Mouse (Mus musculus) neutrophil, adult 65 days (primary cell): Measurements from ENCODE around the gene Olfr1012. TPM values are rescaled to one million over a fixed set of nuclear protein-coding genes. Genes with fewer than 3 reads are reported as not detected.

Source experiments
- total RNA-seq: library from RNA; stranded (reverse); gene quantifications from 2 replicates; pipeline ENCODE4 v1.2.4, GENCODE M21; 2023

The Olfr1012 gene
- not detected in 2 replicates for total RNA-seq

DNA sequence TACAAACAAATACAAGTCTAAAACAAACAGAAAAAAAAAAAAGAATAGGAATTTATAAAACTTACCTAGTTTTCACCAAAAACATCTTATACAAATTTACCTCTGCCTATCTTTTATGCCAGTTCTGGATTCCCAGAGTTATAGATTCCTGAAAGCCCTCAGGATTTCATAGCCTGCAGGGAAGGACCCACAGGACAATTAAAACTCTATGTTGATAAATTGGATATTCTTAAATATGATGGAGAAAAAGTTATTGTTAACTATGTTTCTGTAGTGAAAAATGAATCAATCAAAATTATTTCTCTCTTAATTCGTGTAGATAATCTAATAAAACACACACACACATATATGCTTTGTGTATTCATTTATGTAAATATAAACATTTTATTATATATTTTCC lies at the start of gene Olfr1012:
Olfr1012 (minus strand) TSS at position 101 of the 400 bp plus-strand sequence.

DNA sequence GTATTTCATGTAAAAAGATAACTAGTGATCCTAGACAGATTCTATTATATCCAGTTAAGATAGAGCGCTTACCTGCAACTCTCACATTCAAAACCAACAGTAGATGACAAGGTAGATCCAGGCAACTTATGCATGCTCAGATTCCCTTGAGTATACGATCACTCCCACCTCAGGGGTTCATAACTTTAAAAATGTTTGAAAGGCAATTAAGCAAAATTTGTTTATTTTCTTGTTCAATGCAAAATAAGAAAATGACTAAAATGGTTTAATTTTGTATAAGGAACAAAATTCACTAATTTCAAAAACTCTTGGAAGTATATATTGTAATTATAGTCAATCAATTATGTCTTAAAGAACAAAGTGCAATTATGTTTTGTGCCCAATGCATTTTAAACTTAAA lies 39.9 kb upstream of the Olfr1012 start, which contains the start of gene Olfr1016:
Olfr1016 (minus strand) TSS at position 101 of the 400 bp plus-strand sequence.

DNA sequence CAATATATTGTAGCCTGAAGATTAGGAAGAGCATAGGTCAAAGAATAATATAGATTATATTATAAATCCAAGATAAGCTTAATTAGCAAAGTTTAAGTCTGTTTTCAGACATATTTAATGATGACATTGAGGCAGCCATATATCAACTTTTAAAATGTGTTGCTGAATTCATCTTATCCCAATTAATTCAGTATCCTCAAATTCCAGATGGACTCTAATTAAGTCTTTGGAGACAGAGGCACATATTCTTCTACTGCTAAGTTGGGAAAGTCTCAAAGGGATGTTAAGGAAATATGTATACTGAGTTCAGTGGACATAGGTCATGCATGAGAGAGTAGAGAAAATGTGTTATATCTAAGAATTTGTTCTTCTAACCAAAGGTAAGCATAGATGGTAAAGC lies 19.2 kb upstream of the Olfr1012 start, which contains the start of gene Olfr1015:
Olfr1015 (plus strand) TSS at position 301 of the 400 bp plus-strand sequence.

DNA sequence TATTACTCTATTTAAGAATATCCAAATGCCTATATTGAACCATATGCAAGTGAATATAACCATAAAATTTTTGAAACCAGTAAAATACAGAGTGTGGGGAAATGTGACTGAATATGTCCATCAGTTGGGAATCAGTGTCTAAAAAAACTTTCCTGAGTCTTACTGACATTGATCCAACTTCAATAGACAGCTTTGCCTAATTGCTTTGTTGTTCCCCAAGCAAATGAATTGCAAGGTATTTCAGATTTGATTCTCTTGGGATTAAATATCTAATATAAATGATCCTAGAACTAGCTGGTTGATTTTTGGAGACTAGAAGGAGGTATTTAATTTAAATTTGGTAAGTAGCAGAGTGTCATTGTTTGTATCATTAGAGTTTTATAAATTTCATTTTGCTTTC lies 9.8 kb upstream of the Olfr1012 start, which contains the start of gene Olfr1014:
Olfr1014 (plus strand) TSS at position 301 of the 400 bp plus-strand sequence.

DNA sequence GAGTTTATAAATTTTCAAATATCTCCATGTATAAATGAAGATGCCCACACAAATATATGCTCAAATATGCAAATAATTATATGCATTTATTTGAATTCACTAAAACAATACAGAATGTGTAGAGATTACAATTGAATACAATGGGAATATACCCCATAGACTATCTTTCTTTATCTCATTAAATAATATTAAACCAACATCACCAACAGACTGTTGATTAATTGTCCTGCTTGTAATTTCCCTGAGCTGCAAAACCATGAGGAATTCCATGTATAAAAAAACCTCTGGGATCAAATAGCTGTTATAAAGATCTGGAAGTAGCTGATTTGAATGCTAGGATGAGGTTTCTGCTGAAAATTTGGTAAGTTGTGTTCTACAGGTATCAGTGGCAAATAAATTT lies 4.2 kb upstream of the Olfr1012 start, which contains the start of gene Olfr1013:
Olfr1013 (plus strand) TSS at position 301 of the 400 bp plus-strand sequence.

DNA sequence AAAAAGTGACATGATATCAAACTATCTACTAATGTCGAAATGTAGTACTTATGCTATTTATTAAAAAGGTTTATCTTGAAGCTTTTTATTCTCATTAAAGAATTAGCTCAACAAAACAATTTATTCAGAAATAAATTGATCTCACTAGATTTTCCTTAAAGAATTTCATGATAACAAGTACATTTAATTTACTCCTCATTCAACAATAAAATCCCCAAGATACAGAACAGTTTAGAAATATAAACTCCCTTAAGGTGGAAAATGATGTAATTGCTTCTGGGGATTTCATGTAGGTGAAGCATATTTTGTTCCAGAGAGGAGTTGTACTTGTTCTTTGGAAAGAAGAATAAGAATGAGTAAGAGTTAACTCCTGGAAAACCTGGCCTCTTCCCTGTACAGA lies 47.4 kb downstream of the Olfr1012 start, which contains the start of gene Olfr1009:
Olfr1009 (plus strand) TSS at position 301 of the 400 bp plus-strand sequence.

Other genes starting within 250 kb of the Olfr1012 start
- not detected in 2 replicates for gene 4833423E24Rik, start 243.7 kb downstream of the Olfr1012 start, total RNA-seq
- gene Olfr996, start 183.6 kb downstream of the Olfr1012 start, total RNA-seq, result not detected in 2 replicates
- not detected in 2 replicates for gene Olfr998, start 173.8 kb downstream of the Olfr1012 start, total RNA-seq
- not detected in 2 replicates for gene Olfr1000, start 150.9 kb downstream of the Olfr1012 start, total RNA-seq
- not detected in 2 replicates for gene Olfr1002, start 112.1 kb downstream of the Olfr1012 start, total RNA-seq
- gene Olfr154, start 98.3 kb downstream of the Olfr1012 start, total RNA-seq, result not detected in 2 replicates
- gene Olfr1006, start 84.0 kb downstream of the Olfr1012 start, total RNA-seq, result not detected in 2 replicates
- not detected in 2 replicates for gene Olfr1008, start 73.3 kb downstream of the Olfr1012 start, total RNA-seq
- gene Olfr1009, start 47.3 kb downstream of the Olfr1012 start, total RNA-seq, result not detected in 2 replicates
- not detected in 2 replicates for gene Olfr1013, start 4.3 kb upstream of the Olfr1012 start, total RNA-seq
- gene Olfr1014, start 9.9 kb upstream of the Olfr1012 start, total RNA-seq, result not detected in 2 replicates
- gene Olfr1015, start 19.3 kb upstream of the Olfr1012 start, total RNA-seq, result not detected in 2 replicates
- gene Olfr1016, start 39.8 kb upstream of the Olfr1012 start, total RNA-seq, result not detected in 2 replicates
- not detected in 2 replicates for gene Olfr1018, start 55.7 kb upstream of the Olfr1012 start, total RNA-seq
- not detected in 2 replicates for gene Olfr1019, start 82.7 kb upstream of the Olfr1012 start, total RNA-seq
- not detected in 2 replicates for gene Olfr1020, start 84.3 kb upstream of the Olfr1012 start, total RNA-seq
- gene Olfr1022, start 105.8 kb upstream of the Olfr1012 start, total RNA-seq, result not detected in 2 replicates
- not detected in 2 replicates for gene Olfr1023, start 122.9 kb upstream of the Olfr1012 start, total RNA-seq
- gene Olfr1024, start 142.3 kb upstream of the Olfr1012 start, total RNA-seq, result not detected in 2 replicates
- gene Olfr1025-ps1, start 152.4 kb upstream of the Olfr1012 start, total RNA-seq, result not detected in 2 replicates
- not detected in 2 replicates for gene Olfr1026, start 158.8 kb upstream of the Olfr1012 start, total RNA-seq
- 0.13 TPM in 1 of 2 replicates, not detected in the other for gene Olfr1028, start 187.7 kb upstream of the Olfr1012 start, total RNA-seq
- not detected in 2 replicates for gene Olfr1029, start 211.1 kb upstream of the Olfr1012 start, total RNA-seq
- not detected in 2 replicates for gene Olfr1030, start 216.5 kb upstream of the Olfr1012 start, total RNA-seq
- gene Olfr1031, start 227.5 kb upstream of the Olfr1012 start, total RNA-seq, result not detected in 2 replicates
- not detected in 2 replicates for gene Olfr1032, start 242.8 kb upstream of the Olfr1012 start, total RNA-seq